Mouse (Mus musculus): ENCODE data around the gene Dock1. TPM values are rescaled to one million over a fixed set of nuclear protein-coding genes. Genes with fewer than 3 reads are reported as not detected.

The Dock1 gene
- polyA plus RNA-seq, 1 experiment from 2014 or later: 23.2 TPM

DNA sequence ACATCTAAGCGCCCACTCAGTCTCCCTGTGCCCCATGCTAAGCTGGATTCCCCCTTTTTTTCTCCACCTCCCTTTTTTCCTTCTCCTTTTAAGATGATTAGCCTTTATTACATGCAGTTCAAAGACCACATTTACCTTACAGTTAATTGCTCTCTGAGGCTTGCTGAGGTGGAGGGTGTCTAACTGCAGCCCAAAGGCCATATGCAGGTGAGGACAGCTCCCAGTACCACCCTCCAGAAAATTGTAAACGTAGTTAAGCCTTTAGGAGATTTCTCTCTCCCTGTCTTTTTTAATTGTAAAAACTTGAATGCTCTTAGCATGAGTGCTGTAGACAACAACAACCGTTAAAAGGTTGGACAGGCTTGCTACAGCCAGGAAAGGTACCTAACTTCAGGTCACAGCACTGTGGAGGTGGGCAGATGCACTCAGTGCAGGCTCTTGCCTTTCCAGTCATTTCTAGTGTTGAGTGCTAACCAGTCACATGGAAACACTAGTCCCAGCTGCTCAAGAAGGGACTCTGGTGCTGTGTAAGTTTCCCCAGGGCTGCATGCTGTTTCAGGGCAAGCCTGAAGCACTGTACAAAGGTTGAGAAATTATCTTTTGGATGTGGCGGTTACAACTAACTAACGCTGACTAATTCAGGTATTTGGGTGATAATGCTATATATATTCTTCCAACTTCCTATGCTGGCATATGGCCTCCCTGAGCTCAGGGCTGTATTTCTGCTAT lies 56.2 kb downstream of the Dock1 start:
- no peaks in the 10 kb centered on the region for H3K27me3 ChIP-seq (ENCODE audit: control insufficient read depth, insufficient read depth, low read length)
- H3K27ac ChIP-seq (replicated peaks in 1 of 2; ENCODE audit: control insufficient read depth in 1 of 2, insufficient read depth in 1 of 2, low read depth in 2 of 2, low read length in 2 of 2): no peak overlapping the region
- no peak overlapping the region for H3K9ac ChIP-seq (ENCODE audit: low read length)
- no peak overlapping the region for H3K4me3 ChIP-seq (ENCODE audit: control insufficient read depth in 1 of 2, insufficient read depth in 1 of 2, low read depth in 1 of 2, low read length in 2 of 2)
- H3K9me3 ChIP-seq (ENCODE audit: control insufficient read depth, low read length): no peaks in the 10 kb centered on the region
- ATAC-seq (ENCODE audit: insufficient number of reproducible peaks, insufficient read depth, low FRiP score, low read depth): no peak
- no peak overlapping the region for H3K4me2 ChIP-seq (ENCODE audit: low read length)
- H3K36me3 ChIP-seq (ENCODE audit: control insufficient read depth, insufficient read depth, low read length): peaks cover 17% of the 10 kb centered on the region
- peaks cover 15 to 34% of the 10 kb centered on the region in 2 experiments for H3K4me1 ChIP-seq (ENCODE audit: control insufficient read depth in 2 of 2, insufficient read depth in 2 of 2, low read length in 2 of 2)
- WGBS: 80% methylated on average over 5 of the region's 5 CpGs

DNA sequence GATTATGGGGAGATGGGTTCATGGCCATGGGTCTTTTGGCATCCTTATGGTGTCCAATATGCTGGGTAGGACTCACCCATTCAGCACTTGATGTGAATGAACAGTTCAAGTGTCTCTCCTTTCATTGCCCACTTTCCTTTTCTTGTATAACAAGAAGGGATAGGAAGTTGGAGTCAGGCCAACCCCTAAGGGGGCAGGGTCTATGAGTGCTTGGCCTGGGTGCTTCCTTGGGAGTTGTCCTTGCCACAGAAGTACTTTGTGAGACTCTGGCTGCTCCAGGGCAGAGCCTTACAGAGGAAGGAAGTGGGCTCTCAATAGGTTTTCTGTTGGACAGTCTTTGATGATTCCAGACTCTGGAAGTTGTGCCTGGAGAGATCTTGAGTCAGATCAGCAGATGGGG lies 58.9 kb downstream of the Dock1 start:
- no peak overlapping the region for H3K4me2 ChIP-seq (ENCODE audit: low read length)
- no peak overlapping the region for H3K4me3 ChIP-seq (ENCODE audit: control insufficient read depth in 1 of 2, insufficient read depth in 1 of 2, low read depth in 1 of 2, low read length in 2 of 2)
- H3K36me3 ChIP-seq (ENCODE audit: control insufficient read depth, insufficient read depth, low read length): peaks cover 32% of the 10 kb centered on the region
- H3K27ac ChIP-seq (replicated peaks in 1 of 2; ENCODE audit: control insufficient read depth in 1 of 2, insufficient read depth in 1 of 2, low read depth in 2 of 2, low read length in 2 of 2): no peak overlapping the region
- ATAC-seq (ENCODE audit: insufficient number of reproducible peaks, insufficient read depth, low FRiP score, low read depth): no peak
- peaks cover 13 to 24% of the 10 kb centered on the region in 2 experiments for H3K4me1 ChIP-seq (ENCODE audit: control insufficient read depth in 2 of 2, insufficient read depth in 2 of 2, low read length in 2 of 2)
- no peaks in the 10 kb centered on the region for H3K9me3 ChIP-seq (ENCODE audit: control insufficient read depth, low read length)
- H3K27me3 ChIP-seq (ENCODE audit: control insufficient read depth, insufficient read depth, low read length): no peaks in the 10 kb centered on the region
- H3K9ac ChIP-seq (ENCODE audit: low read length): no peak overlapping the region

DNA sequence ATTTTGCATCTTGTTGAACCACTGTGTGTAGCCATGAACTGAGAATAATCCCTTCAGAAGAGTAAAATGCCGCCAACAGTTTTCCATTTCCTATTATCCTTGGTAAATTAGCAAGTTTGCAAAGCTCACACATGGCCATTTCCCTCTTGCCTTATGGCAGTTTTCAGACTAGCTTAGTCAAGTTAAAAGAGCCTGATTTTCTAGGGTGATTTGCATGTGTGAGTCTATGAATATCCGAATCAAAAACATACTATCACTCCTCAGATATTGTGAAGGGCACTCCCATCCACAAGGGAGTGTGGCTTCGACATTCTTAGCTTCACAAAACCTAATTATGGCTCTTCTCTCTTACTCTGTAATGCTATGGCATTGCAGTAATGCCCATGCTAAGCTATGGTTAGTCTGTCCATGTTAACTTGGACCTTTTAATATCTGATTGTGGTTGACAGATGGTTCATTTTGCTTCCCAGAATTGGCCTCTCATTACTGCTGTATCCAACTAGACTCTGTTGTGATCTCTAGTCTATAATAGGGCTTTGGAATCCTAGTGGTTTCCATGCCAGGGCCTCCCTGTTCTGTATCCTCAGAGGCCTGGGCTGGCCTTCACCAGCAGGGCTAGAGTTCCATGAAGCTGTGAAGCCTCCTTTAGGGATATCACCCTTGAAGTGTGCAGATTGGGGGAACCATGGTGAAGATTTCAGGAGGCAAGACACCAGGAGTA lies 60.1 kb downstream of the Dock1 start:
- no peaks in the 10 kb centered on the region for H3K9me3 ChIP-seq (ENCODE audit: control insufficient read depth, low read length)
- H3K4me2 ChIP-seq (ENCODE audit: low read length): no peak overlapping the region
- H3K27me3 ChIP-seq (ENCODE audit: control insufficient read depth, insufficient read depth, low read length): no peaks in the 10 kb centered on the region
- H3K9ac ChIP-seq (ENCODE audit: low read length): no peak overlapping the region
- no peak for ATAC-seq (ENCODE audit: insufficient number of reproducible peaks, insufficient read depth, low FRiP score, low read depth)
- 89% methylated on average over 3 of the region's 3 CpGs for WGBS
- peaks cover 5 to 16% of the 10 kb centered on the region in 2 experiments for H3K4me1 ChIP-seq (ENCODE audit: control insufficient read depth in 2 of 2, insufficient read depth in 2 of 2, low read length in 2 of 2)
- H3K36me3 ChIP-seq (ENCODE audit: control insufficient read depth, insufficient read depth, low read length): peaks cover 36% of the 10 kb centered on the region
- H3K4me3 ChIP-seq (ENCODE audit: control insufficient read depth in 1 of 2, insufficient read depth in 1 of 2, low read depth in 1 of 2, low read length in 2 of 2): no peak overlapping the region
- H3K27ac ChIP-seq (replicated peaks in 1 of 2; ENCODE audit: control insufficient read depth in 1 of 2, insufficient read depth in 1 of 2, low read depth in 2 of 2, low read length in 2 of 2): no peak overlapping the region

DNA sequence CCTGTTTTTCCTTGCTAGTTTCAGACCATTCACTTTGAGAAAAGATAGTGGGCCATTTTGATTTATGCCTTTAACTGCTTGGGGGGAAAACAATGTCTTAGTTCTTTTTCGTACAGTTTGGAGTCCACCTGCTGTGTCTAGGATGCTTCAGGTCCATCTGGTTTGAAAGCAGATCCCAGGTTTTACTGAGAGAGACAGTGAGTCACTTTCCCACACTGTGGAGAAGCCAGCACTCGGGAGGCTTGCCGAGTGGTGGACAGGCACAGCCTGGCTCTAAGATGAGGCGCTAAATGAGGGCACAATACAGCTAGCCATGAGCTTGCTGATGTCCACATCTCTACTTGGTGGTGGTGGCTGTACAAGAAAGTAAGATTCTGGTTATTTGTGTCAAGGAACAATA lies 76.6 kb downstream of the Dock1 start:
- 96% methylated on average over 4 of the region's 4 CpGs for whole genome bisulfite sequencing
- no peaks in the 10 kb centered on the region for H3K27me3 ChIP-seq (ENCODE audit: control insufficient read depth, insufficient read depth, low read length)
- H3K27ac ChIP-seq (replicated peaks in 1 of 2; ENCODE audit: control insufficient read depth in 1 of 2, insufficient read depth in 1 of 2, low read depth in 2 of 2, low read length in 2 of 2): no peak overlapping the region
- no peaks in the 10 kb centered on the region for H3K9me3 ChIP-seq (ENCODE audit: control insufficient read depth, low read length)
- H3K36me3 ChIP-seq (ENCODE audit: control insufficient read depth, insufficient read depth, low read length): peaks cover 92% of the 10 kb centered on the region
- H3K4me2 ChIP-seq (ENCODE audit: low read length): no peak overlapping the region
- H3K9ac ChIP-seq (ENCODE audit: low read length): no peak overlapping the region
- H3K4me1 ChIP-seq (ENCODE audit: control insufficient read depth in 2 of 2, insufficient read depth in 2 of 2, low read length in 2 of 2): no peaks in the 10 kb centered on the region
- no peak for ATAC-seq (ENCODE audit: insufficient number of reproducible peaks, insufficient read depth, low FRiP score, low read depth)
- no peak overlapping the region for H3K4me3 ChIP-seq (ENCODE audit: control insufficient read depth in 1 of 2, insufficient read depth in 1 of 2, low read depth in 1 of 2, low read length in 2 of 2)

DNA sequence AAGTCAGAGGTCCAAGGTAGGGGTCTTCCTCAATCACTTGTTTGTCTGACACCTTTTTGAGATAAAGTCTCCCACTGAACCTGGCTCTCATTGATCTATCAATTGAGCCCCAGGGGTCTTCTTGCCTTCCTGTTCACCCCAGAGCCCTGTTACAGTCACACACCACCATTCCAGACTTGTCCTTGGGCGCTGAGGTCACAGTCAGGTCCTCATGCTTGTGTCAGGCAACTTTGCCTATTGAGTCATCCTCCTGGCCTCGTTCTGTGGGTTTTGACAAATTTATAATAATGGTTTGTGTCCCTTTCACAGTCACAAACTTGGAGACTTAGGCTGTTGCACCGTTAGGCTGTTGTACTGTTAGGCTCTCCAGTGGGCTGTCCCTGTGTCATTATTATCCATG lies 77.9 kb downstream of the Dock1 start:
- WGBS: 86% methylated on average over 3 of the region's 3 CpGs
- Histone ChIP-seq H3K27me3 (ENCODE audit: control insufficient read depth, insufficient read depth, low read length) (no peaks in the 10 kb centered on the region), H3K36me3 (ENCODE audit: control insufficient read depth, insufficient read depth, low read length) (peaks cover 94% of the 10 kb centered on the region), H3K27ac (replicated peaks in 1 of 2; ENCODE audit: control insufficient read depth in 1 of 2, insufficient read depth in 1 of 2, low read depth in 2 of 2, low read length in 2 of 2) (no peak overlapping the region), H3K9ac (ENCODE audit: low read length) (no peak overlapping the region), H3K4me1 (ENCODE audit: control insufficient read depth in 2 of 2, insufficient read depth in 2 of 2, low read length in 2 of 2) (no peaks in the 10 kb centered on the region), H3K4me2 (ENCODE audit: low read length) (no peak overlapping the region), H3K4me3 (ENCODE audit: control insufficient read depth in 1 of 2, insufficient read depth in 1 of 2, low read depth in 1 of 2, low read length in 2 of 2) (no peak overlapping the region), H3K9me3 (ENCODE audit: control insufficient read depth, low read length) (no peaks in the 10 kb centered on the region)
- ATAC-seq (ENCODE audit: insufficient number of reproducible peaks, insufficient read depth, low FRiP score, low read depth): no peak

DNA sequence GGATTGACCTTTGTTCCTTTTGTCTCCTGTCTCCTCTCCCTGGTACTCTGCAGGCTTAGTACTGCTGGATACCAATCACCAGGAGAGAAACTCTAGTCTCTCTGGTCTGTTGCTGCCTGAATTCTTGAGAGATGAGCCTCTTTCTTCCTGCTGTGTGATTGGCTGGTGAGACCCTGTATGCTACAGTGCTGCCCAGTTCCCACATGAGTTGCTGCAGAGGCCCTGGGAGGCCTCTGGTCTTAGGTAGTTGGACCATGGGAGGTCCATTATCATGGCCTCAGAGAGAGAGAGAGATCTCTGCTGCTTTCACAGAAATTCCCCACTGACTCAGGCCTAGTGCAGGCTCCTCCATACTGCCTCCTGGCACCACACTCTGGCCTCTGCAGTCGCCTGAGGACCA lies 79.2 kb downstream of the Dock1 start:
- Histone ChIP-seq H3K4me3 (ENCODE audit: control insufficient read depth in 1 of 2, insufficient read depth in 1 of 2, low read depth in 1 of 2, low read length in 2 of 2) (no peak overlapping the region), H3K4me2 (ENCODE audit: low read length) (no peak overlapping the region), H3K4me1 (ENCODE audit: control insufficient read depth in 2 of 2, insufficient read depth in 2 of 2, low read length in 2 of 2) (no peaks in the 10 kb centered on the region), H3K9ac (ENCODE audit: low read length) (no peak overlapping the region), H3K9me3 (ENCODE audit: control insufficient read depth, low read length) (no peaks in the 10 kb centered on the region), H3K27me3 (ENCODE audit: control insufficient read depth, insufficient read depth, low read length) (no peaks in the 10 kb centered on the region), H3K36me3 (ENCODE audit: control insufficient read depth, insufficient read depth, low read length) (peaks cover 91% of the 10 kb centered on the region), H3K27ac (replicated peaks in 1 of 2; ENCODE audit: control insufficient read depth in 1 of 2, insufficient read depth in 1 of 2, low read depth in 2 of 2, low read length in 2 of 2) (no peak overlapping the region)
- ATAC-seq (ENCODE audit: insufficient number of reproducible peaks, insufficient read depth, low FRiP score, low read depth): no peak
- WGBS: 89% methylated on average over 1 of the region's 1 CpGs

DNA sequence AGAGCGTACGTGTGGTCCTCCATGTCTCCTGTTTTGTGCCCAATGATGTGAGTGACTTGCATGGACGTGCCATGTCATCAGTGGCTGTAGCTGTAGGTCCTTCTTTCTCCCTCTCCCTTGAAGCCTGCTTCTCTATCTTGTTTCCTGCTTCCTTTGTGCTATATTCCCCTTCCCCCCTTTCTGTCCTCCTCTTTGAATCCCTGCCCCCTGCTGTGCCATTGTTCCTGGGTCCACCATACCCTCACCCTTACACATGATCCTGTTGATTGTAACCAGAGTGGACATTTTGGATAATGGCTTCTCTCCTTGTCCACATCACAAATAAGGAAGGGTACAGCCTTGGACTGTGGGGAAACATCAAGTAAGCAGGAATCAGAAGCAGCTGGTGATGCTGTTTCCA lies 81.0 kb downstream of the Dock1 start:
- Histone ChIP-seq H3K27ac (replicated peaks in 1 of 2; ENCODE audit: control insufficient read depth in 1 of 2, insufficient read depth in 1 of 2, low read depth in 2 of 2, low read length in 2 of 2) (no peak overlapping the region), H3K27me3 (ENCODE audit: control insufficient read depth, insufficient read depth, low read length) (no peaks in the 10 kb centered on the region), H3K9ac (ENCODE audit: low read length) (no peak overlapping the region), H3K36me3 (ENCODE audit: control insufficient read depth, insufficient read depth, low read length) (peaks cover 92% of the 10 kb centered on the region), H3K9me3 (ENCODE audit: control insufficient read depth, low read length) (no peaks in the 10 kb centered on the region), H3K4me3 (ENCODE audit: control insufficient read depth in 1 of 2, insufficient read depth in 1 of 2, low read depth in 1 of 2, low read length in 2 of 2) (no peak overlapping the region), H3K4me2 (ENCODE audit: low read length) (no peak overlapping the region), H3K4me1 (ENCODE audit: control insufficient read depth in 2 of 2, insufficient read depth in 2 of 2, low read length in 2 of 2) (no peaks in the 10 kb centered on the region)
- WGBS: 93% methylated on average over 3 of the region's 3 CpGs
- no peak for ATAC-seq (ENCODE audit: insufficient number of reproducible peaks, insufficient read depth, low FRiP score, low read depth)
